Mouse (Mus musculus) cerebellum, adult 2 months (tissue): ENCODE measurements at regions not wholly inside any gene's neighbourhood (a gene's known extent, or its start where the extent isn't known, plus 50 kb on each side); places are given as distances from the start of the nearest gene placed in this dataset.
"Not testable (repeated sequence)": the region's sequence is repeated elsewhere in the genome, so short reads cannot be mapped to it uniquely, and the experiment has no call there.

Experiments
- DNase-seq, 2 experiments: peaks; one replicate each; pipeline ENCODE4 v3.0.0; 2021
- H3K27ac ChIP-seq: fragments of 200-500 bp; 2 replicates; pipeline ENCODE4 v1.5.1; 2012; ENCODE audit warnings: low read length, control low read depth, inconsistent platforms; ENCODE audit not compliant: insufficient read depth
- H3K27me3 ChIP-seq: fragments of 200-500 bp; 2 replicates; pipeline ENCODE4 v1.6.1; 2012; ENCODE audit warnings: inconsistent platforms, mild to moderate bottlenecking, low read length, moderate library complexity; ENCODE audit not compliant: control insufficient read depth, insufficient read depth
- H3K4me1 ChIP-seq: fragments of 200-500 bp; 2 replicates; pipeline ENCODE4 v1.6.1; 2011; ENCODE audit warnings: low read length; ENCODE audit not compliant: control insufficient read depth, insufficient read depth
- H3K4me3 ChIP-seq: fragments of 200-500 bp; replicated peaks from 2 replicates; pipeline ENCODE3; 2011; ENCODE audit warnings: mild to moderate bottlenecking, low read depth, low read length, control low read depth; ENCODE audit not compliant: insufficient read depth
- CTCF ChIP-seq: fragments of 200-500 bp; IDR thresholded peaks from 2 replicates; pipeline ENCODE4 v1.5.1; 2011; ENCODE audit warnings: low read depth, mild to moderate bottlenecking, control low read depth, low read length, moderate library complexity, borderline replicate concordance; ENCODE audit not compliant: insufficient read depth
- POLR2A ChIP-seq: fragments of 200-500 bp; IDR thresholded peaks from 2 replicates; pipeline ENCODE4 v1.6.1; 2011; ENCODE audit warnings: low read length, control low read depth, borderline replicate concordance; ENCODE audit not compliant: insufficient read depth
- WGBS: fragments of 180-500 bp; shearing (Covaris S2); methylation state at CpG from one replicate; pipeline ENCODE4 v1.1.7; 2018; 5-methylcytosine and 5-hydroxymethylcytosine counted together

GRCm38 (mm10) chr13:75377717-75378116, 288.1 kb downstream of the Pcsk1 start:
- Histone ChIP-seq H3K27me3 (no peaks in the 10 kb centered on the region), H3K27ac (no peak overlapping the region), H3K4me3 (no peak overlapping the region), H3K4me1 (no peaks in the 10 kb centered on the region)
- TF ChIP-seq POLR2A (no peak), CTCF (no peak)
- DNase-seq, result no peak
- 86% methylated on average over 1 of the region's 1 CpGs for WGBS

- Histone ChIP-seq H3K27ac (no peak overlapping the region), H3K4me1 (no peaks in the 10 kb centered on the region), H3K27me3 (no peaks in the 10 kb centered on the region), H3K4me3 (no peak overlapping the region)
- DNase-seq, result no peak
- TF ChIP-seq CTCF, result no peak
- TF ChIP-seq POLR2A, result no peak
- whole genome bisulfite sequencing, result 67% methylated on average over 4 of the region's 4 CpGs
Observed at GRCm38 (mm10) chr13:75384631-75385340, 295.2 kb downstream of the Pcsk1 start.

- DNase-seq, result no peak
- Histone ChIP-seq H3K27me3 (no peaks in the 10 kb centered on the region), H3K4me1 (no peaks in the 10 kb centered on the region), H3K27ac (no peak overlapping the region), H3K4me3 (no peak overlapping the region)
- 90% methylated on average over 1 of the region's 1 CpGs for WGBS
- TF ChIP-seq CTCF (no peak), POLR2A (no peak)
Observed at GRCm38 (mm10) chr13:75389211-75389610, 299.6 kb downstream of the Pcsk1 start.

- H3K4me3 ChIP-seq, result no peak overlapping the region
- H3K27ac ChIP-seq, result no peak overlapping the region
- no peak for TF ChIP-seq CTCF
- no peak for TF ChIP-seq POLR2A
- 95% methylated on average over 1 of the region's 1 CpGs for WGBS
- no peaks in the 10 kb centered on the region for H3K4me1 ChIP-seq
- DNase-seq, result no peak
- no peaks in the 10 kb centered on the region for H3K27me3 ChIP-seq
Observed at GRCm38 (mm10) chr13:75390177-75390576, 300.6 kb downstream of the Pcsk1 start.

- 82% methylated on average over 3 of the region's 3 CpGs for WGBS
- H3K4me3 ChIP-seq, H3K27ac ChIP-seq, H3K4me1 ChIP-seq, H3K27me3 ChIP-seq, DNase-seq: not testable (repeated sequence)
Observed at GRCm38 (mm10) chr13:75399846-75400245, 306.7 kb upstream of the Ell2 start.

- no peak overlapping the region for H3K27ac ChIP-seq
- DNase-seq, result no peak
- no peak overlapping the region for H3K4me3 ChIP-seq
- TF ChIP-seq POLR2A, result no peak
- TF ChIP-seq CTCF, result no peak
- 38% methylated on average over 2 of the region's 2 CpGs for WGBS
- H3K27me3 ChIP-seq, result no peaks in the 10 kb centered on the region
- H3K4me1 ChIP-seq, result no peaks in the 10 kb centered on the region
Observed at GRCm38 (mm10) chr13:75420726-75421125, 285.8 kb upstream of the Ell2 start.

GRCm38 (mm10) chr13:75426971-75427370, 279.6 kb upstream of the Ell2 start:
- Histone ChIP-seq H3K27ac (no peak overlapping the region), H3K4me3 (no peak overlapping the region), H3K27me3 (no peaks in the 10 kb centered on the region), H3K4me1 (no peaks in the 10 kb centered on the region)
- WGBS, result 6% methylated on average over 3 of the region's 3 CpGs
- TF ChIP-seq POLR2A, result no peak
- no peak for TF ChIP-seq CTCF
- DNase-seq, result no peak

GRCm38 (mm10) chr13:75439170-75439569, 267.4 kb upstream of the Ell2 start:
- H3K27ac ChIP-seq, result no peak overlapping the region
- no peak for DNase-seq
- no peaks in the 10 kb centered on the region for H3K27me3 ChIP-seq
- no peaks in the 10 kb centered on the region for H3K4me1 ChIP-seq
- no peak overlapping the region for H3K4me3 ChIP-seq
- TF ChIP-seq POLR2A (no peak), CTCF (no peak)
- 66% methylated on average over 2 of the region's 2 CpGs for WGBS

- Histone ChIP-seq H3K4me1 (no peaks in the 10 kb centered on the region), H3K4me3 (no peak overlapping the region), H3K27me3 (no peaks in the 10 kb centered on the region), H3K27ac (no peak overlapping the region)
- no peak for DNase-seq
- 97% methylated on average over 6 of the region's 6 CpGs for WGBS
- no peak for TF ChIP-seq CTCF
- TF ChIP-seq POLR2A, result no peak
Observed at GRCm38 (mm10) chr13:75440051-75440450, 266.5 kb upstream of the Ell2 start.
